Mouse (Mus musculus) intestine, embryonic 15.5 days (tissue): ENCODE results near the gene Taz. TPM values are rescaled to one million over a fixed set of nuclear protein-coding genes. Genes with fewer than 3 reads are reported as not detected.

Experiments
- polyA plus RNA-seq: library from polyadenylated mRNA; unstranded; fragments of >200 nt; fragmentation: Nextera tagmentation; extraction: Ambion mirVana; gene quantifications from 2 replicates; pipeline ENCODE4 v1.2.1, GENCODE M21; 2015

The Taz gene
- polyA plus RNA-seq, 1 experiment from 2014 or later, result 74.9 TPM

Other genes with a start within 250 kb of the Taz start
- not detected in 2 replicates for gene Opn1mw, start 154.4 kb upstream of the Taz start, polyA plus RNA-seq
- gene Mecp2, start 146.5 kb upstream of the Taz start, polyA plus RNA-seq, result 10.7 and 10.9 TPM in 2 replicates
- gene Tex28, start 114.1 kb upstream of the Taz start, polyA plus RNA-seq, result not detected in 2 replicates
- not detected in 2 replicates for gene Tktl1, start 104.7 kb upstream of the Taz start, polyA plus RNA-seq
- 274 and 316 TPM in 2 replicates for gene Flna, start 32.1 kb upstream of the Taz start, polyA plus RNA-seq
- 21.7 and 25.7 TPM in 2 replicates for gene Emd, start 27.2 kb upstream of the Taz start, polyA plus RNA-seq
- 818 and 879 TPM in 2 replicates for gene Rpl10, start 11.1 kb upstream of the Taz start, polyA plus RNA-seq
- 11.0 TPM in 2 replicates for gene Dnase1l1, start 425 bp downstream of the Taz start, polyA plus RNA-seq
- gene Atp6ap1, start 15.2 kb downstream of the Taz start, polyA plus RNA-seq, result 120 and 126 TPM in 2 replicates
- gene Gdi1, start 23.1 kb downstream of the Taz start, polyA plus RNA-seq, result 158 and 168 TPM in 2 replicates
- gene Fam50a, start 31.1 kb downstream of the Taz start, polyA plus RNA-seq, result 58.8 and 60.0 TPM in 2 replicates
- gene Plxna3, start 47.2 kb downstream of the Taz start, polyA plus RNA-seq, result 7.3 and 8.5 TPM in 2 replicates
- gene Lage3, start 71.7 kb downstream of the Taz start, polyA plus RNA-seq, result 91.5 and 104 TPM in 2 replicates
- 65.1 and 66.8 TPM in 2 replicates for gene Ubl4a, start 91.3 kb downstream of the Taz start, polyA plus RNA-seq
- gene Slc10a3, start 91.4 kb downstream of the Taz start, polyA plus RNA-seq, result 15.9 and 16.6 TPM in 2 replicates
- 29.5 and 32.0 TPM in 2 replicates for gene Fam3a, start 111.4 kb downstream of the Taz start, polyA plus RNA-seq
- 18.4 and 19.7 TPM in 2 replicates for gene Ikbkg, start 111.4 kb downstream of the Taz start, polyA plus RNA-seq
- gene G6pdx, start 147.3 kb downstream of the Taz start, polyA plus RNA-seq, result 45.9 and 46.3 TPM in 2 replicates
- gene Gm6880, start 199.5 kb downstream of the Taz start, polyA plus RNA-seq, result not detected in 2 replicates